Mouse (Mus musculus): ENCODE measurements around the gene Mrpl11.
"Not testable (repeated sequence)": the region's sequence is repeated elsewhere in the genome, so short reads cannot be mapped to it uniquely, and the experiment has no call there.

Gene Mrpl11

GRCm38 (mm10) chr19:4961928-4962601, at the start of gene Mrpl11:
Gene Mrpl11 (plus strand): TSS chr19:4962147.
- in situ Hi-C loops (cut with MboI; ENCODE audit: unreplicated experiment in 2 of 2) = loop anchor here in 1 of 2 experiments (10.0 kb wide), 1 partner anchor 207 kb away; the partner anchor contains the start of gene Rbm4b

GRCm38 (mm10) chr19:4915924-4916603, 45.9 kb upstream of the Mrpl11 start:
- in situ Hi-C loops (cut with MboI; ENCODE audit: unreplicated experiment in 2 of 2) = no loop called here

- in situ Hi-C loops (cut with MboI; ENCODE audit: unreplicated experiment in 2 of 2) = no loop called here
These were observed 45.1 kb upstream of the Mrpl11 start for GRCm38 (mm10) chr19:4916827-4917226.

DNA sequence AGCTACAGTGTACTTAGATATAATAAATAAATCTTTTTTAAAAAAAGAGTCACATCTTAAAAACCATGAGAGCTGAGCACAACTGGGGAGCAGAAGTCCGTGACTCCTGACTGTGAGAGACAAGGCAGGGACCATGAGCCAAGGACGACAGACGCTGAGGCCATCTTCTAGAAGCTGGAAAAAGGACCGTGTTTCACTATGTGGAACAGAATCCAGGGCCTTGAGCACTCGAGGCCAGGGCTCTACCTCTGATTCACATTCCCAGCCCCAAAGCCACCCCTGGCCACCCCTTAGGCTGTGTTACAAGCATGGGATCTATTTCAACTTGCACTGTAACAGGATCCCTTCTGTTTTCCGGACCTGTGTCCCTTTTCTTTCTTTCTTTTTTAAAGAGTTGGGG, 42.3 kb upstream of the Mrpl11 start:
- in situ Hi-C loops (cut with MboI; ENCODE audit: unreplicated experiment in 2 of 2) = no loop called here

DNA sequence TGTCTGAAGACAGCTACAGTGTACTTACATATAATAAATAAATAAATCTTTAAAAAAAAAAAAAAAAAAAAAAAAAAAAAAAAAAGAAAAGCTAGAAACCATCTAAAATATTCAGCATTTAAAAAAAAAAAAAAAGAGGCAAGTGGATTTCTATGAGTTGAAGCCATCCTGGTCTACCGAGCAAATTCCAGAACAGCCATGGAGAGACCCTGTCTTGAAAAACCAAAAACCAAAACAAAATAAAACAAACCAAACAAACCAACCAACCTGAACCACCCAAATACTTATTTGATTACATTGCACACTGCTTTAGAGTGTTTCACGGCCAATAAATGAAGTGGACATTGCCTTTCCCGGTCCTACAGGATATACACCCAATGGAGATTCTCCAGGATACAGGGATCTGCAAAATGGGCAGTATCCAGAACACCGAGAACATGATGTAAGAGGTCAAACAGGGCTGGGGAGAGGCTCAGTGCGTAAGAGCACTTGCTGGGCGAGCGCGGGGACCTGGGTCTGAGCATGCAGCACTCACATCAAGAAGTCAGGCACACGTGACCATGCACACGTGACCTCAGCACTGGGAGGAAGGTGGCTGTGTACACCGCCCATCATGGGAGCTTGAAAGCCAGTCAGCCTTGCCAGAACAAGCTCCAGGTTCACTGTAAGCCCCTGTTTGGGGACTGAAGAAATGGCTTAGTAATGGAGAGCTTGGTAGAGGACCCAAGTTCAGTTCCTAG, 36.7 kb upstream of the Mrpl11 start:
- in situ Hi-C loops (cut with MboI; ENCODE audit: unreplicated experiment in 2 of 2) = no loop called here

- in situ Hi-C loops (cut with MboI; ENCODE audit: unreplicated experiment in 2 of 2) = no loop called here
These were observed 33.9 kb upstream of the Mrpl11 start, which contains the start of gene Dpp3 for GRCm38 (mm10) chr19:4927904-4928531. Gene Dpp3 (minus strand): TSS chr19:4928287.

- in situ Hi-C loops (cut with MboI; ENCODE audit: unreplicated experiment in 2 of 2) = no loop called here
These were observed 33.2 kb upstream of the Mrpl11 start for GRCm38 (mm10) chr19:4928781-4929180.

- in situ Hi-C loops (cut with MboI; ENCODE audit: unreplicated experiment in 2 of 2) = no loop called here
These were observed 25.1 kb upstream of the Mrpl11 start for GRCm38 (mm10) chr19:4936896-4937295.

GRCm38 (mm10) chr19:4937444-4938310, 24.3 kb upstream of the Mrpl11 start:
- in situ Hi-C loops (cut with MboI; ENCODE audit: unreplicated experiment in 2 of 2) = no loop called here

GRCm38 (mm10) chr19:4942551-4943252, 19.2 kb upstream of the Mrpl11 start, which contains the start of gene Peli3:
Gene Peli3 (minus strand): TSS chr19:4943127.
- in situ Hi-C loops (cut with MboI; ENCODE audit: unreplicated experiment in 2 of 2) = no loop called here

GRCm38 (mm10) chr19:4943253-4943588, 18.7 kb upstream of the Mrpl11 start:
- in situ Hi-C loops (cut with MboI; ENCODE audit: unreplicated experiment in 2 of 2) = no loop called here

DNA sequence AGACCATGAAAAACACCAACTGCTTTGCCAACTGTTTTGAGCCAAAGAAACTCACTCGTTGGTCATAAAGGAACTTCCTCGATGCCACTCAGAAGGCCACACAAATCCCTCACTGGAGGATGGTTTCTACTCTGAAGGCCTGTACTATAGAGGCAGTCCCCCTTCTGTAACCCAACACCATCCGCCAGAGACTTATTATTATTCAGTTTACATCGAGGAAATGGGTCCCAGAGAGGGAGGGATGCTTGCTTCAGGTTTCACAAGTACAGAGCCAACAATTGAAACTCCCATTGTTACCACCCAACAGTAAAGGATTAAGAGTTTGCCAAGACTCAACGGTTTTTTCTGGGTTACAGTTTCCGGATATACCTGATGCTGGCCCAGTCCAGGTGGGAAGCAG, 16.4 kb upstream of the Mrpl11 start:
- in situ Hi-C loops (cut with MboI; ENCODE audit: unreplicated experiment in 2 of 2) = no loop called here

DNA sequence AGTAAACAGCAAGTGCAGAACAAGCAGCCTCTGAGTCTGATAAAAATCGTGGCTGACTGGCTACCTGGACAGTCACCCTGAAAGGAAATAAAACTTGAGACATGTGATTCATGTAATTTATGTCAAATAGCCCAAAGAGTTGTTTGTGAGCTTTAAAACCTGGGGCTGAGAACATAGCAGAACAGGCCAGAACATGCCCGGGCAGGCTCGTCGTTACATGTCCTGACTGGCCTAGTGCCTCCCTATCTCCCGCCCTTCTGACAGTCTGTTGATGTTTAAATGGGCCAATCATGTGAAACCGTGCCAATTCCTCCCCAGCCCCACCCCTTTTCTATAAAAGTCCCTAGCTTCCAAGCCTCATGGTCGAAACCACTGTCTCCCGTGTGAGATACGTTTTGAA, 13.3 kb upstream of the Mrpl11 start:
- in situ Hi-C loops (cut with MboI; ENCODE audit: unreplicated experiment in 2 of 2) = not testable (repeated sequence)

DNA sequence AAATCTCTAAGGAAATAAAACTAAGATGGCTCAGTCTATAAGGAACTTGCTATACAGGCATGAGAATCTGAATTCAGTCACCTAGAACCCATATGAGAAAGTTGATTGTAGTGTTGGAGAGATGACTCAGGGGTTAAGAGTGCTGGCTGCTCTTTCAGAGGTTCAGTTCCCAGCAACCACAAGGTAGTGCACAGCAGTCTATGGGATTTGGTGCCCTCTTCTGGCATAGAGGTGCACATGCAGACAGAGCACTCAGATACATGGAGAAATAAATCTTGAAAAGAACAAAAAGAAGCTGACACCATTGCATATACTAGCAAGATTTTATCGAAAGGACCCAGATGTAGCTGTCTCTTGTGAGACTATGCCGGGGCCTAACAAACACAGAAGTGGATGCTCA, 6.3 kb downstream of the Mrpl11 start:
- in situ Hi-C loops (cut with MboI; ENCODE audit: unreplicated experiment in 2 of 2) = loop anchor here in 1 of 2 experiments (10.0 kb wide), 1 partner anchor 213 kb away; the partner anchor contains the start of gene Rbm4b

GRCm38 (mm10) chr19:4981767-4982166, 19.8 kb downstream of the Mrpl11 start:
- in situ Hi-C loops (cut with MboI; ENCODE audit: unreplicated experiment in 2 of 2) = no loop called here

GRCm38 (mm10) chr19:4989013-4989412, 27.1 kb downstream of the Mrpl11 start:
- in situ Hi-C loops (cut with MboI; ENCODE audit: unreplicated experiment in 2 of 2) = loop anchor here in 1 of 2 experiments (5.0 kb wide), 1 partner anchor 492 kb away; the partner anchor contains the start of gene 2010003K11Rik

GRCm38 (mm10) chr19:4989434-4990255, 27.7 kb downstream of the Mrpl11 start:
- in situ Hi-C loops (cut with MboI; ENCODE audit: unreplicated experiment in 2 of 2) = loop anchor here in 1 of 2 experiments (5.0 kb wide), 1 partner anchor 492 kb away; the partner anchor contains the start of gene 2010003K11Rik

- in situ Hi-C loops (cut with MboI; ENCODE audit: unreplicated experiment in 2 of 2) = no loop called here
These were observed 28.3 kb downstream of the Mrpl11 start, which contains the start of gene Npas4 for GRCm38 (mm10) chr19:4990256-4990625. Gene Npas4 (minus strand): TSS chr19:4990316.
